Mouse (Mus musculus): Measurements from ENCODE around the gene Panx1. TPM values are rescaled to one million over a fixed set of nuclear protein-coding genes. Genes with fewer than 3 reads are reported as not detected.

The Panx1 gene
- 112 and 118 TPM in 2 replicates for polyA plus RNA-seq (2014; fragmentation: Nextera tagmentation; extraction: Ambion mirVana)

DNA sequence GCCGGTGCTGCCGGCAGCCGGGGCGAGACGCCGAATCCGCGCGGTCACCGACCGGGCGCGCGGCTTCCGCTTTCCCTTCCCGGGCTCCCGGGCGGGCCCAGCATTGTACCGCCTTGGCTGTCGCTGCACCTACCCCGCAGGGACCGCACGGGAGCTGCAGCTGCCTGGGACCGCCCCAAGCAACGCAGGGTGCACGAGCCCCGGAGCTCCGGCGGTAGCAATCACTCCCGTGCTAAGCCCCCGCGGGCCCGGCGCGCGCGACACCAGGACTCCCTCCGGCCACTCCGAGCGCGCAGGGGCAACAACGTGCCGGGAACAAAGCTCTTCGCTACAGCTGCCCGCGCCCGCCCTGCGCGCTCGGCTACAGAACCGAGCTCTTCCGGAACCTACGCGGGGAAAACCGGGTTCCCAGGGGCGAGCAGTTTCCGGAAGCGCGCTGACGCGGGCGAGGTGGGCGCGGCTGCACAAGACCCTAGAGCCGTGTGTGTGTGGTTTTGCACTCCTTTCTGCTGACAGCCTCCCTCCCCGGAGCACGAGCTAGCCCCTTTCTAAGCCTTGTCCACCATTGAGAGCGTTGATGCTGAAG is at the start of gene Panx1:
Gene Panx1, minus strand, starts transcription at position 395 of the 586 bp plus-strand sequence.
- H3K4me1 ChIP-seq (ENCODE audit: control insufficient read depth, insufficient read depth, low read length), result peaks cover 9% of the 10 kb centered on the region; the same call in 1 of the 2 replicates
- H3K27ac ChIP-seq (ENCODE audit: low read depth, low read length), result peak within 1 kb of the TSS; percentile 90
- WGBS, result under 1% methylated on average over 65 of the region's 68 CpGs
- peak; percentile 84 for ATAC-seq (ENCODE audit: insufficient read depth, low FRiP score, low TSS enrichment)
- no peaks in the 10 kb centered on the region for H3K27me3 ChIP-seq (ENCODE audit: control insufficient read depth, insufficient read depth, low read length)
- H3K4me3 ChIP-seq (ENCODE audit: low read depth, low read length), result peak within 1 kb of the TSS; percentile 67
- no peaks in the 10 kb centered on the region for H3K36me3 ChIP-seq (ENCODE audit: control insufficient read depth, insufficient read depth, low read length)
- H3K4me2 ChIP-seq (ENCODE audit: low read depth), result peak within 1 kb of the TSS; percentile 73
- no peaks in the 10 kb centered on the region for H3K9me3 ChIP-seq (ENCODE audit: control insufficient read depth, low read length)
- H3K9ac ChIP-seq (ENCODE audit: low read length), result peak within 1 kb of the TSS; percentile 94
- peak; percentile 90 for DNase-seq (ENCODE audit: low spot score)

DNA sequence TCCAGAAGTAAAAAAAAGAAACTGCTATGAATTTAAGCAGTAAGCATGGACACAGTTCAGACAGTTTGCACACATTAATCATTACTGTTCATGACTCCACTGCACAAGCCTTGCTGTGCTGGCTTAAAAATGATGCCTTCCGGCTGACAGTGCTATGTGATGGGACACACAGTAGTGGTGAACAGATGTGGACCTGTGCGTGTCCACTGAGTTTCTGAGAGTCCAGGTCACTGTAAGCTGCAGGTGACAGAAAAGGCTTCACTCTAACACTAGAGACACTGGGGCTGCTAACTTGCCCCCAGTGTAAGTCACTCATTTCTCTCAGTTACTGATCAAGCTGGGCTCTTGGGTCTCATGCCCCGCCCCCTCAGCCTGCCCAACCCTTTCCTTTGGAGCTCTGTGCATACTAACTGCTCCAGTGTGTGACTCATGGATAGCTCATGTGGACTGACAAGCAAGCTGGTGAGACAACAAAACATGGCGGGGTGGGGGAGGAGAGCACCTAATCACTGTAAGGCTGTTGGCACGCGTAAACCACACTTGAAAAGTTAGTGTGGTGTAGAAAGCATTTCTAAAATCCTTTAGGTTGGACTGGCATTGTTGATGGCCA is 23.5 kb upstream of the Panx1 start:
- ATAC-seq (ENCODE audit: insufficient read depth, low FRiP score, low TSS enrichment) (no peak), DNase-seq (ENCODE audit: low spot score) (no peak)
- H3K27ac ChIP-seq (ENCODE audit: low read depth, low read length), result no peak overlapping the region
- no peak overlapping the region for H3K4me3 ChIP-seq (ENCODE audit: low read depth, low read length)
- no peak overlapping the region for H3K9ac ChIP-seq (ENCODE audit: low read length)
- H3K36me3 ChIP-seq (ENCODE audit: control insufficient read depth, insufficient read depth, low read length), result no peaks in the 10 kb centered on the region
- 87% methylated on average over 6 of the region's 6 CpGs for WGBS
- no peaks in the 10 kb centered on the region for H3K4me1 ChIP-seq (ENCODE audit: control insufficient read depth, insufficient read depth, low read length)
- H3K4me2 ChIP-seq (ENCODE audit: low read depth), result no peak overlapping the region
- H3K9me3 ChIP-seq (ENCODE audit: control insufficient read depth, low read length), result no peaks in the 10 kb centered on the region
- no peaks in the 10 kb centered on the region for H3K27me3 ChIP-seq (ENCODE audit: control insufficient read depth, insufficient read depth, low read length)

DNA sequence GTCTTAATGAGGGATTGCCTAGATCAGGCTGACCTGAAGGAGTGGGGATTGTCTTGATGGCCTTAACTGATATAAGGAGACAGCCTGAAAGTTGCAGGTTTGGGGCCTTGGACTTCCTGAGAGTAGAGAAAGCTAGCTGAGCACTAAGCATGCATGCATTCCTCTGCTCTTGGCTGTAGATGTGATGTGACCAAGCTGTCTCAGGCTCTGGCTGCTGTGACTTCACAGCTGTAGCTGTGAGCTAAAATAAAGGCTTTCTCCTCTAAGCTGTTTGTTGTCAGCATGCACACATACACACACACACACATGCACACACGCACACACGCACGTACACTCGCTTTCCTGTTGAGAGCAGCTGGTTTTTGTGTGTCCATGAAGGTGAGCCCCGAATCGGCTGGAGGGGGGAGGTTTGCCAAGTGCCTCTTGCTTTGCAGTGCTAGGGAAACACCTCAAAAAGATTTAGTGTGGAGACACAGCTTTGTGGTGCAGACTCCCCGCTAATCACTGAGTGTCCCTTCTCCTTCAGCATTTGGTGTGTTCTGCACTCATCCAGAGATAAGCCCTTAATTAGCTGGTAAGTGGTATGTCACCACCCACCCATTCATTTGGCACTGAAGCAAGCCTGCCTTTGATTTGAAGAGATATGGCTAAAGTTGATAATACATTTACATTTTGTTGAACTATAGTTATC is 22.9 kb upstream of the Panx1 start:
- Histone ChIP-seq H3K4me3 (ENCODE audit: low read depth, low read length) (no peak overlapping the region), H3K36me3 (ENCODE audit: control insufficient read depth, insufficient read depth, low read length) (no peaks in the 10 kb centered on the region), H3K4me1 (ENCODE audit: control insufficient read depth, insufficient read depth, low read length) (no peaks in the 10 kb centered on the region), H3K9ac (ENCODE audit: low read length) (no peak overlapping the region), H3K9me3 (ENCODE audit: control insufficient read depth, low read length) (no peaks in the 10 kb centered on the region), H3K27me3 (ENCODE audit: control insufficient read depth, insufficient read depth, low read length) (no peaks in the 10 kb centered on the region), H3K27ac (ENCODE audit: low read depth, low read length) (no peak overlapping the region), H3K4me2 (ENCODE audit: low read depth) (no peak overlapping the region)
- WGBS, result 85% methylated on average over 7 of the region's 7 CpGs
- no peak for DNase-seq (ENCODE audit: low spot score)
- no peak for ATAC-seq (ENCODE audit: insufficient read depth, low FRiP score, low TSS enrichment)

DNA sequence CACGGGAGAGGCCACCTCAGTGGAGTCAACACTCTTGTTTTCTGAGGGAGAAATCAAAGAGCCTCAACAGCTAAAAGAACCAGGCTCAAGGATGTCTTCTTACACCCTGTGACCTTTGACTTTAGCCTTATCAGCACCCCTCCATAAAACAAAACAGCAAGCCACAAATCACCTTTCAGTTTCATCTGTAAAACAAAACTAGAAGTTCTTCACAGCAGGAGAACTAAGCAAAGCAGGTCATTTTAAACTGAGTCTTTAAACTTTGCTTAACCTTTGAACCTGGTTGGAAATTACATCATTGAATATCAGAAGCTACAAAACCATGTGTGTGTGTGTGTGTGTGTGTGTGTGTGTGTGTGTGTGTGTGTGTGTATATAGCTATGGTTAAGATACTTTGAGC is 18.9 kb upstream of the Panx1 start:
- Histone ChIP-seq H3K4me1 (ENCODE audit: control insufficient read depth, insufficient read depth, low read length) (no peaks in the 10 kb centered on the region), H3K4me3 (ENCODE audit: low read depth, low read length) (no peak overlapping the region), H3K9me3 (ENCODE audit: control insufficient read depth, low read length) (no peaks in the 10 kb centered on the region), H3K27me3 (ENCODE audit: control insufficient read depth, insufficient read depth, low read length) (no peaks in the 10 kb centered on the region), H3K4me2 (ENCODE audit: low read depth) (no peak overlapping the region), H3K27ac (ENCODE audit: low read depth, low read length) (no peak overlapping the region), H3K9ac (ENCODE audit: low read length) (no peak overlapping the region), H3K36me3 (ENCODE audit: control insufficient read depth, insufficient read depth, low read length) (no peaks in the 10 kb centered on the region)
- DNase-seq (ENCODE audit: low spot score), result no peak
- no peak for ATAC-seq (ENCODE audit: insufficient read depth, low FRiP score, low TSS enrichment)
- 11% methylated on average over 1 of the region's 1 CpGs for WGBS

DNA sequence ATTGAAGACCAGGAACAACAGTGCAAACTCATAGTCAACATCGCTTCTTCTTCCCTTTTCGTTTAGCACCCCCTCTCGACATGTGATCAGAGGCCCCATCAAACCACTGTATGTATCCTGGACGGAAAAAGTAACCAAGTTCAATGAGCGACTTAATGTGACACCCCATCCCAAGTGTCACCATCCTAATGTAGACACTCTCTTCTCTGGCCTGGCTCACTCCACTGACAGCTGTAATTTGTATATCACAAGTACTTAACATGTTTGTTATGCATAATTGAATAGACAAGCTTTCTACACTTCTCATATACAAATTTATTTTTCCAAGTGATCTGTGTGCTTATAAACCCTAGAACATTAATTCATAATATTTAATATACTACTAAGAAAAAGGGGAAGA is 15.6 kb upstream of the Panx1 start:
- no peaks in the 10 kb centered on the region for H3K27me3 ChIP-seq (ENCODE audit: control insufficient read depth, insufficient read depth, low read length)

DNA sequence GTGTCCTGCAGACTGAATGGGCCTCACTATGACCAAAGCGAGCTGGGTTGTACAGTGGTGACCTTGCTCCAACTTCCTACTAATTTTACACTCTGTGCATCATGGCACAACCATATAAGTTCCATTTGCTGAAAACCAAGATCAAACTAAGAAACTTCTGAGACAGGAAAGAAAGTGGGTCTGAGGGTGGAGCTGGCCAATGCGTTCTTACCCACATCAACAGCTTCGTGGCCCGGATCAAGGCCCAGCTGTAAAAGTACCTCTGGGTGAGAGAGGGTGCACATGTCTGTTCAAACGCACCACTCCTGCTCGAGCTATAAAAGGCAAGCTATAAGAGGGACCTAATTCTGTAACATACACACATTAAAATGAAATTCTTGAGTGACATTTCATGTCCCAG is 14.7 kb upstream of the Panx1 start:
- no peaks in the 10 kb centered on the region for H3K4me1 ChIP-seq (ENCODE audit: control insufficient read depth, insufficient read depth, low read length)
- no peaks in the 10 kb centered on the region for H3K9me3 ChIP-seq (ENCODE audit: control insufficient read depth, low read length)
- H3K4me2 ChIP-seq (ENCODE audit: low read depth), result no peak overlapping the region
- no peak overlapping the region for H3K4me3 ChIP-seq (ENCODE audit: low read depth, low read length)
- H3K36me3 ChIP-seq (ENCODE audit: control insufficient read depth, insufficient read depth, low read length), result no peaks in the 10 kb centered on the region
- no peak overlapping the region for H3K27ac ChIP-seq (ENCODE audit: low read depth, low read length)
- ATAC-seq (ENCODE audit: insufficient read depth, low FRiP score, low TSS enrichment) (no peak), DNase-seq (ENCODE audit: low spot score) (no peak)
- 82% methylated on average over 6 of the region's 6 CpGs for WGBS
- no peak overlapping the region for H3K9ac ChIP-seq (ENCODE audit: low read length)
- no peaks in the 10 kb centered on the region for H3K27me3 ChIP-seq (ENCODE audit: control insufficient read depth, insufficient read depth, low read length)

More for the DNA sequence above, 15.6 kb upstream of the Panx1 start:
- 93% methylated on average over 5 of the region's 5 CpGs for WGBS
- H3K4me3 ChIP-seq (ENCODE audit: low read depth, low read length), result no peak overlapping the region
- H3K4me1 ChIP-seq (ENCODE audit: control insufficient read depth, insufficient read depth, low read length), result no peaks in the 10 kb centered on the region
- H3K9me3 ChIP-seq (ENCODE audit: control insufficient read depth, low read length), result no peaks in the 10 kb centered on the region
- H3K27ac ChIP-seq (ENCODE audit: low read depth, low read length), result no peak overlapping the region
- no peak for ATAC-seq (ENCODE audit: insufficient read depth, low FRiP score, low TSS enrichment)
- H3K9ac ChIP-seq (ENCODE audit: low read length), result no peak overlapping the region
- no peak for DNase-seq (ENCODE audit: low spot score)
- no peak overlapping the region for H3K4me2 ChIP-seq (ENCODE audit: low read depth)
- H3K36me3 ChIP-seq (ENCODE audit: control insufficient read depth, insufficient read depth, low read length), result no peaks in the 10 kb centered on the region

DNA sequence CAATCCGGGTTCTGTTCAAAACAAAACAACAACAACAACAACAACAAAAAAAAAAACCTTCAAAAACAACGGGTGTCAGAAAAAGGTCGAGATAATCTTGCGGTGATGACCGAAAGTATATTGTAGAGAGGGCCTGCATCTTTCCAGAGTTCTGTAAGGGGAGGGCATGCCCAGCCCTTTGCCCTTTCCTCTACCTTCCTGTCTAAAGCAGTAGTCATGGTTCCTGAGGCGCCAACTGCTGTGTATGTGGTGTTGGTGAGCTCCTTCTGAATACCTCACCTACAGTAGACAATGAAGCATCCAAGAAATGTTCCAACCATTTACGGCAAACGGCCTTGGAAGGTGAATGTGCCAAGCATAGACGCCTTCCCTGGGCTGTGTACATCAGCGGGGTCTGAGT is 462 bp upstream of the Panx1 start:
- Histone ChIP-seq H3K36me3 (ENCODE audit: control insufficient read depth, insufficient read depth, low read length) (no peaks in the 10 kb centered on the region), H3K9ac (ENCODE audit: low read length) (peak overlapping the region; percentile 94), H3K4me1 (ENCODE audit: control insufficient read depth, insufficient read depth, low read length) (peaks cover 9% of the 10 kb centered on the region; the same call in 1 of the 2 replicates), H3K9me3 (ENCODE audit: control insufficient read depth, low read length) (no peaks in the 10 kb centered on the region), H3K27me3 (ENCODE audit: control insufficient read depth, insufficient read depth, low read length) (no peaks in the 10 kb centered on the region), H3K27ac (ENCODE audit: low read depth, low read length) (peak overlapping the region; percentile 90; the same call in 1 of the 2 replicates), H3K4me3 (ENCODE audit: low read depth, low read length) (peak overlapping the region; percentile 67), H3K4me2 (ENCODE audit: low read depth) (peak overlapping the region; percentile 73)
- WGBS, result 42% methylated on average over 10 of the region's 10 CpGs
- ATAC-seq (ENCODE audit: insufficient read depth, low FRiP score, low TSS enrichment) (0 out of 2 replicates have a peak, but pooled peaks have one; percentile 5), DNase-seq (ENCODE audit: low spot score) (no peak)

DNA sequence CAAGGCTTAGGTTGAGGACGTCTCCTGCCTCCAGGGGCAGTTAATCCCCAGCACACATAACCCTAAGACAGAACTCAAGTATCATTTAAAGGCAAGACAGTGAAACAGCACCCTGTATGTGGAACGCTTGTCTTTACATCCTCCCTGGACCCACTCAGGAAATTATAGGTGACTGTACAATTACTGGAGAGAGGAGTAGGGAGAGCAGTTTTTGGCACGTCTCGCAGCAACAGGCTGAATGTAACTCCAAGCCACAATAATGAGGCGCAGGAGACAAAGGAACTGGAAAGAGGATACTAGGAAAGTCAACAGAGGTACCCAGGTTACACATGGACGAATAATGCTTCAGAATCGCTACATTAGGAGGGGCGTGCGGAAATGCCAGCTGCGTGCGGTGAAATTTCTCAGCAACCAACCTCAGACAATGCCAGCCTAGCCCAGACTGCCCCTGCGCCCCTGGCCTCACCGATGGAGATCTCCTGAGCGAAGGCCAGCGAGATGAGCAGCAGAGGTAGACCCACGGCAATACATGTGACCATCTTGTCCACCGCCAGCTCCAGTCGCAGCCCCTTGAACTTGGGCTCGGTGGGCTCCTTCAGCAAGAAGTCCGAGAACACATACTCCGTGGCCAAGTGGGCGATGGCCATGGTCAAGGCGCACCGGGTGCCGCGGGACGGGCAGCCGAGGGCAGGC is 741 bp downstream of the Panx1 start:
- ATAC-seq (ENCODE audit: insufficient read depth, low FRiP score, low TSS enrichment) (peak; percentile 64), DNase-seq (ENCODE audit: low spot score) (peak; percentile 65)
- Histone ChIP-seq H3K4me1 (ENCODE audit: control insufficient read depth, insufficient read depth, low read length) (peaks cover 9% of the 10 kb centered on the region; the same call in 1 of the 2 replicates), H3K4me3 (ENCODE audit: low read depth, low read length) (peak overlapping the region; percentile 67), H3K9ac (ENCODE audit: low read length) (peak overlapping the region; percentile 94), H3K4me2 (ENCODE audit: low read depth) (peak overlapping the region; percentile 73), H3K36me3 (ENCODE audit: control insufficient read depth, insufficient read depth, low read length) (no peaks in the 10 kb centered on the region), H3K27ac (ENCODE audit: low read depth, low read length) (peak overlapping the region; percentile 90), H3K9me3 (ENCODE audit: control insufficient read depth, low read length) (no peaks in the 10 kb centered on the region), H3K27me3 (ENCODE audit: control insufficient read depth, insufficient read depth, low read length) (no peaks in the 10 kb centered on the region)
- whole genome bisulfite sequencing, result 1% methylated on average over 28 of the region's 28 CpGs
